In genomic region chr13:91344139-91344538, GRCm38 (mm10) we compare ENCODE assay signal across 36 mouse cellular contexts.
"Had no signal": no experiment of that assay in that cellular context is flagged by ENCODE, and none has a peak within 500 bp of the region (broad histone marks: within the 10 kb centered on the region; RNA-seq: fewer than 3 reads in every experiment).

No protein-coding gene starts in this region.

- H3K4me3 ChIP-seq: heart, adult 2 months; heart, embryonic 10.5 days; heart, embryonic 12.5 days; heart, embryonic 13.5 days; heart, embryonic 15.5 days; hindbrain, embryonic 10.5 days; hindbrain, embryonic 12.5 days; hindbrain, embryonic 13.5 days; hindbrain, embryonic 15.5 days; intestine, embryonic 15.5 days; kidney, embryonic 15.5 days; layer of hippocampus, adult 2 months had no signal

- H3K4me1 ChIP-seq: heart, embryonic 10.5 days; heart, embryonic 12.5 days; heart, embryonic 13.5 days; heart, embryonic 15.5 days; hindbrain, embryonic 10.5 days; hindbrain, embryonic 12.5 days; hindbrain, embryonic 13.5 days; hindbrain, embryonic 15.5 days; intestine, embryonic 15.5 days; kidney, embryonic 15.5 days had no signal

- H3K27me3 ChIP-seq: heart, embryonic 12.5 days; heart, embryonic 13.5 days; heart, embryonic 15.5 days; hindbrain, embryonic 12.5 days; hindbrain, embryonic 13.5 days; hindbrain, embryonic 15.5 days; intestine, embryonic 15.5 days; kidney, embryonic 15.5 days had no signal

- H3K36me3 ChIP-seq: heart, embryonic 10.5 days; heart, embryonic 12.5 days; heart, embryonic 13.5 days; heart, embryonic 15.5 days; hindbrain, embryonic 10.5 days; hindbrain, embryonic 12.5 days; hindbrain, embryonic 13.5 days; hindbrain, embryonic 15.5 days; intestine, embryonic 15.5 days; kidney, embryonic 15.5 days had no signal

- DNase-seq: heart, adult 18-20 months; heart, adult 2 months; heart, postnatal 10 days; heart, postnatal 14 days; heart, postnatal 36 days; heart, postnatal 4 days; kidney, adult 11 months; kidney, adult 18-20 months; kidney, adult 2 months; kidney, adult 8-10 months; kidney, adult 9 months; kidney, postnatal 10 days; kidney, postnatal 14 days; kidney, postnatal 25 days; kidney, postnatal 36 days; kidney, postnatal 4 days; layer of hippocampus, adult 9-11 months had no signal

- ATAC-seq: hindbrain, embryonic 16.5 days; hindbrain, postnatal 0 days; inflammation-experienced regulatory T-cells, adult 6 months; intestine, embryonic 15.5 days; intestine, embryonic 16.5 days; intestine, postnatal 0 days had no signal

- H3K4me2 ChIP-seq: heart, embryonic 11.5 days; heart, embryonic 12.5 days; heart, embryonic 13.5 days; heart, embryonic 15.5 days; hindbrain, embryonic 12.5 days; hindbrain, embryonic 13.5 days; hindbrain, embryonic 14.5 days; hindbrain, embryonic 15.5 days; intestine, embryonic 15.5 days; kidney, embryonic 15.5 days had no signal

- H3K9me3 ChIP-seq: heart, embryonic 10.5 days; heart, embryonic 15.5 days; hindbrain, embryonic 15.5 days; intestine, embryonic 15.5 days; kidney, embryonic 15.5 days had no signal

- H3K9ac ChIP-seq: heart, embryonic 12.5 days; heart, embryonic 13.5 days; heart, embryonic 15.5 days; hindbrain, embryonic 12.5 days; hindbrain, embryonic 13.5 days; hindbrain, embryonic 14.5 days; hindbrain, embryonic 15.5 days; intestine, embryonic 15.5 days; kidney, embryonic 15.5 days had no signal

- H3K27ac ChIP-seq: heart, adult 2 months; heart, embryonic 10.5 days; heart, embryonic 13.5 days; heart, embryonic 15.5 days; hindbrain, embryonic 10.5 days; hindbrain, embryonic 12.5 days; hindbrain, embryonic 13.5 days; hindbrain, embryonic 14.5 days; hindbrain, embryonic 15.5 days; hindbrain, postnatal 0 days; intestine, embryonic 15.5 days; kidney, embryonic 15.5 days; kidney, postnatal 0 days; layer of hippocampus, adult 2 months had no signal
